ENCODE assay signal across 13 mouse cellular contexts in genomic region chr16:94126200-94126599, GRCm38 (mm10). TPM values are rescaled to one million over a fixed set of nuclear protein-coding genes. Genes with fewer than 3 reads are reported as not detected.
DNase-seq lines count a peak whose midpoint lies in the region; ATAC-seq lines count a peak whose summit lies in the region.
"Had no signal": no experiment of that assay in that cellular context is flagged by ENCODE, and none has a peak within 500 bp of the region (broad histone marks: within the 10 kb centered on the region; RNA-seq: fewer than 3 reads in every experiment).

No protein-coding gene starts in this region.

- peaks cover 58% of the 10 kb centered on the region for H3K27me3 ChIP-seq in heart, embryonic 12.5 days (replicated peaks)
- peaks cover 90% of the 10 kb centered on the region for H3K27me3 ChIP-seq in midbrain, embryonic 12.5 days
- peaks cover 55% of the 10 kb centered on the region for H3K27me3 ChIP-seq in midbrain, embryonic 16.5 days (ENCODE audit: control insufficient read depth, insufficient read depth, low read depth, low read length)
- H3K27me3 ChIP-seq in hindbrain, embryonic 15.5 days, result peaks cover 55% of the 10 kb centered on the region

- intact Hi-C loops in heart, postnatal 25 days (cut with DNase I), result no loop called here

- WGBS in heart, embryonic 12.5 days, result 53% methylated on average over 9 of the region's 9 CpGs
- WGBS in midbrain, embryonic 12.5 days, result 17% methylated on average over 9 of the region's 9 CpGs
- 13% methylated on average over 9 of the region's 9 CpGs for WGBS in midbrain, embryonic 16.5 days
- 35% methylated on average over 9 of the region's 9 CpGs for WGBS in hindbrain, embryonic 15.5 days

- no peaks in the 10 kb centered on the region for H3K36me3 ChIP-seq in heart, embryonic 12.5 days
- H3K36me3 ChIP-seq in midbrain, embryonic 12.5 days, result no peaks in the 10 kb centered on the region
- no peaks in the 10 kb centered on the region for H3K36me3 ChIP-seq in midbrain, embryonic 16.5 days (ENCODE audit: control insufficient read depth, insufficient read depth, low read length)
- no peaks in the 10 kb centered on the region for H3K36me3 ChIP-seq in hindbrain, embryonic 15.5 days

- H3K4me1 ChIP-seq in heart, embryonic 12.5 days (replicated peaks), result peaks cover 18% of the 10 kb centered on the region
- H3K4me1 ChIP-seq in midbrain, embryonic 12.5 days, result peaks cover 28% of the 10 kb centered on the region
- peaks cover 12% of the 10 kb centered on the region for H3K4me1 ChIP-seq in midbrain, embryonic 16.5 days (ENCODE audit: control insufficient read depth, insufficient read depth, low read length)
- peaks cover 31% of the 10 kb centered on the region for H3K4me1 ChIP-seq in hindbrain, embryonic 15.5 days (replicated peaks)

- no peak for DNase-seq in heart, postnatal 25 days (ENCODE audit: low spot score)
- DNase-seq in gastrocnemius, postnatal 25 days, result no peak
- no peak for DNase-seq in testis, postnatal 14 days (ENCODE audit: low spot score)
- DNase-seq: cerebellum, adult 2 months; heart, postnatal 10 days; liver had no signal

- no peak overlapping the region for H3K9ac ChIP-seq in heart, embryonic 12.5 days
- no peak overlapping the region for H3K9ac ChIP-seq in midbrain, embryonic 12.5 days (replicated peaks)
- no peak overlapping the region for H3K9ac ChIP-seq in midbrain, embryonic 16.5 days (ENCODE audit: low read depth, low read length)
- H3K9ac ChIP-seq in hindbrain, embryonic 15.5 days, result no peak overlapping the region

- no peak for ATAC-seq in heart, embryonic 12.5 days (ENCODE audit: insufficient number of reproducible peaks, low FRiP score)
- no peak for ATAC-seq in midbrain, embryonic 12.5 days (ENCODE audit: low FRiP score, low read depth)
- ATAC-seq in midbrain, embryonic 16.5 days, result no peak
- ATAC-seq in hindbrain, embryonic 15.5 days (ENCODE audit: low FRiP score, low read depth), result no peak
- no peak for ATAC-seq in inflammation-experienced regulatory T-cells, adult 6 months

- H3K4me3 ChIP-seq in heart, embryonic 12.5 days, result no peak overlapping the region
- H3K4me3 ChIP-seq in midbrain, embryonic 12.5 days, result no peak overlapping the region
- no peak overlapping the region for H3K4me3 ChIP-seq in midbrain, embryonic 16.5 days (ENCODE audit: low read depth, low read length)
- no peak overlapping the region; the same call in 1 of the 2 replicates for H3K4me3 ChIP-seq in hindbrain, embryonic 15.5 days

- no peak overlapping the region for H3K27ac ChIP-seq in heart, embryonic 12.5 days (ENCODE audit: poor library complexity, severe bottlenecking)
- H3K27ac ChIP-seq in midbrain, embryonic 12.5 days (replicated peaks), result no peak overlapping the region
- H3K27ac ChIP-seq in midbrain, embryonic 16.5 days (ENCODE audit: low read length), result no peak overlapping the region
- H3K27ac ChIP-seq in hindbrain, embryonic 15.5 days (replicated peaks), result no peak overlapping the region
- H3K27ac ChIP-seq: kidney, postnatal 0 days had no signal

- H3K9me3 ChIP-seq in heart, embryonic 12.5 days (replicated peaks), result no peaks in the 10 kb centered on the region
- H3K9me3 ChIP-seq in midbrain, embryonic 12.5 days, result no peaks in the 10 kb centered on the region
- H3K9me3 ChIP-seq in midbrain, embryonic 16.5 days (replicated peaks; ENCODE audit: control insufficient read depth, low read length, poor library complexity, severe bottlenecking), result no peaks in the 10 kb centered on the region
- H3K9me3 ChIP-seq in hindbrain, embryonic 15.5 days, result no peaks in the 10 kb centered on the region

- H3K4me2 ChIP-seq in heart, embryonic 12.5 days, result peak overlapping the region; percentile 99; the same call in 1 of the 2 replicates
- H3K4me2 ChIP-seq in midbrain, embryonic 12.5 days (replicated peaks), result peak overlapping the region; percentile 90
- H3K4me2 ChIP-seq in midbrain, embryonic 16.5 days (ENCODE audit: low read length), result no peak overlapping the region; the same call in 1 of the 2 replicates
- H3K4me2 ChIP-seq in hindbrain, embryonic 15.5 days, result peak overlapping the region; percentile 86; the same call in 1 of the 2 replicates

RNA-seq across cellular contexts. Expression of gene Sim2, which starts 41.5 kb away (rescaled TPM):
- polyA plus RNA-seq in heart, embryonic 12.5 days (2016; fragmentation: Nextera tagmentation; extraction: Ambion mirVana), result not detected in 2 replicates
- not detected for total RNA-seq in heart, postnatal 25 days (2021)
- polyA plus RNA-seq in midbrain, embryonic 12.5 days (2016; fragmentation: Nextera tagmentation; extraction: Ambion mirVana), result 0.83 and 2.0 TPM in 2 replicates
- polyA plus RNA-seq in midbrain, embryonic 16.5 days (2015; fragmentation: Nextera tagmentation; extraction: Ambion mirVana), result 0.10 and 0.14 TPM in 2 replicates
- 0.06 TPM in 1 of 2 replicates, not detected in the other for polyA plus RNA-seq in hindbrain, embryonic 15.5 days (2015; fragmentation: Nextera tagmentation; extraction: Ambion mirVana)
- total RNA-seq in gastrocnemius, postnatal 25 days (2021), result 10 to 100 TPM in 1 of 2 experiments, 1 to 10 TPM in 1; 2.7 to 13.0 TPM
- polyA plus RNA-seq in inflammation-experienced regulatory T-cells, adult 6 months (2017; shearing (Covaris generic)), result not detected
- total RNA-seq: heart, postnatal 10 days had no signal
- polyA plus RNA-seq: lung, postnatal 0 days had no signal
